Mouse (Mus musculus) erythroblast, embryonic 14.5 days (primary cell): Measurements from ENCODE around the gene Zfp94. TPM values are rescaled to one million over a fixed set of nuclear protein-coding genes. Genes with fewer than 3 reads are reported as not detected.

Experiments
- H3K27me3 ChIP-seq: 2 replicates; pipeline ENCODE4 v1.6.1; 2012; ENCODE audit warnings: inconsistent platforms; ENCODE audit not compliant: control insufficient read depth
- H3K36me3 ChIP-seq: 2 replicates; pipeline ENCODE4 v1.6.1; 2012; ENCODE audit warnings: mild to moderate bottlenecking, inconsistent platforms; ENCODE audit not compliant: control insufficient read depth
- H3K4me1 ChIP-seq: 2 replicates; pipeline ENCODE4 v1.6.1; 2012; ENCODE audit warnings: inconsistent platforms; ENCODE audit not compliant: control insufficient read depth
- H3K4me3 ChIP-seq: replicated peaks from 2 replicates; pipeline ENCODE3; 2012; ENCODE audit warnings: moderate library complexity, mild to moderate bottlenecking, inconsistent platforms
- H3K9me3 ChIP-seq: 2 replicates; pipeline ENCODE4 v1.6.1; 2012; ENCODE audit warnings: low read length, inconsistent platforms, mixed read lengths; ENCODE audit not compliant: control insufficient read depth
- GATA1 ChIP-seq: IDR thresholded peaks from 2 replicates; pipeline ENCODE4 v1.6.1; 2012; ENCODE audit warnings: low read length, inconsistent platforms, mixed read lengths
- TAL1 ChIP-seq: IDR thresholded peaks from 3 replicates; pipeline ENCODE4 v1.6.1; 2012; ENCODE audit warnings: low read length, inconsistent platforms, mixed read lengths
- polyA plus RNA-seq: library from polyadenylated mRNA; stranded (reverse); fragments of >175 nt; gene quantifications from 2 replicates; pipeline ENCODE4 v1.2.3, GENCODE M21; 2012

Gene Zfp94
- polyA plus RNA-seq = 0.07 TPM in 1 of 2 replicates, not detected in the other

- Histone ChIP-seq H3K4me1 (peaks cover 17% of the 10 kb centered on the region), H3K27me3 (no peaks in the 10 kb centered on the region; the same call in 1 of the 2 replicates), H3K36me3 (peaks cover 5% of the 10 kb centered on the region), H3K9me3 (no peaks in the 10 kb centered on the region), H3K4me3 (peak within 1 kb of the TSS; percentile 80)
- no peak for TF ChIP-seq GATA1
- no peak for TF ChIP-seq TAL1
These were observed at the start of gene Zfp94 for GRCm38 (mm10) chr7:24316567-24317092. TSS of gene Zfp94 (minus strand) at chr7:24316666.

- H3K4me1 ChIP-seq = peaks cover 77% of the 10 kb centered on the region
- peak overlapping the region; percentile 35 for H3K4me3 ChIP-seq
- peaks cover 5% of the 10 kb centered on the region for H3K9me3 ChIP-seq
- H3K27me3 ChIP-seq = peaks cover 15% of the 10 kb centered on the region
- TF ChIP-seq GATA1 = no peak
- TF ChIP-seq TAL1 = no peak
- peaks cover 16% of the 10 kb centered on the region for H3K36me3 ChIP-seq
These were observed 49.0 kb upstream of the Zfp94 start for GRCm38 (mm10) chr7:24365258-24366014.

- Histone ChIP-seq H3K36me3 (peaks cover 11% of the 10 kb centered on the region), H3K27me3 (peaks cover 15% of the 10 kb centered on the region), H3K4me1 (peaks cover 71% of the 10 kb centered on the region), H3K9me3 (peaks cover 5% of the 10 kb centered on the region), H3K4me3 (peak overlapping the region; percentile 35)
- TF ChIP-seq TAL1 = no peak
- no peak for TF ChIP-seq GATA1
These were observed 48.4 kb upstream of the Zfp94 start for GRCm38 (mm10) chr7:24364827-24365226.

- Histone ChIP-seq H3K36me3 (peaks cover 7% of the 10 kb centered on the region), H3K4me3 (no peak overlapping the region), H3K4me1 (peaks cover 55% of the 10 kb centered on the region), H3K27me3 (peaks cover 15% of the 10 kb centered on the region), H3K9me3 (peaks cover 5% of the 10 kb centered on the region)
- no peak for TF ChIP-seq TAL1
- TF ChIP-seq GATA1 = no peak
These were observed 46.8 kb upstream of the Zfp94 start for GRCm38 (mm10) chr7:24363228-24363627.

- Histone ChIP-seq H3K27me3 (peaks cover 15% of the 10 kb centered on the region), H3K9me3 (peaks cover 9% of the 10 kb centered on the region), H3K36me3 (peaks cover 4% of the 10 kb centered on the region; the same call in 1 of the 2 replicates), H3K4me1 (peaks cover 35% of the 10 kb centered on the region), H3K4me3 (no peak overlapping the region)
- no peak for TF ChIP-seq GATA1
These were observed 44.5 kb upstream of the Zfp94 start for GRCm38 (mm10) chr7:24361001-24361400.

- H3K36me3 ChIP-seq = no peaks in the 10 kb centered on the region
- H3K27me3 ChIP-seq = peaks cover 16% of the 10 kb centered on the region
- H3K9me3 ChIP-seq = peaks cover 9% of the 10 kb centered on the region
- peaks cover 19% of the 10 kb centered on the region for H3K4me1 ChIP-seq
- H3K4me3 ChIP-seq = no peak overlapping the region
- TF ChIP-seq GATA1 (no peak), TAL1 (no peak)
These were observed 42.8 kb upstream of the Zfp94 start for GRCm38 (mm10) chr7:24359269-24359668.

GRCm38 (mm10) chr7:24357899-24358298 lies 41.4 kb upstream of the Zfp94 start:
- no peaks in the 10 kb centered on the region for H3K36me3 ChIP-seq

GRCm38 (mm10) chr7:24356081-24356480 lies 39.6 kb upstream of the Zfp94 start:
- Histone ChIP-seq H3K4me1 (peaks cover 3% of the 10 kb centered on the region), H3K36me3 (no peaks in the 10 kb centered on the region), H3K4me3 (no peak overlapping the region), H3K27me3 (peaks cover 13% of the 10 kb centered on the region), H3K9me3 (peaks cover 8% of the 10 kb centered on the region)
- TF ChIP-seq GATA1 = no peak
- TF ChIP-seq TAL1 = no peak

More at GRCm38 (mm10) chr7:24357899-24358298, 41.4 kb upstream of the Zfp94 start:
- Histone ChIP-seq H3K4me3 (no peak overlapping the region), H3K27me3 (peaks cover 12% of the 10 kb centered on the region), H3K4me1 (peaks cover 6% of the 10 kb centered on the region), H3K9me3 (peaks cover 9% of the 10 kb centered on the region)
- no peak for TF ChIP-seq GATA1
- no peak for TF ChIP-seq TAL1

GRCm38 (mm10) chr7:24355646-24356045 lies 39.2 kb upstream of the Zfp94 start:
- Histone ChIP-seq H3K27me3 (peaks cover 12% of the 10 kb centered on the region), H3K36me3 (no peaks in the 10 kb centered on the region), H3K4me1 (peaks cover 3% of the 10 kb centered on the region), H3K9me3 (peaks cover 6% of the 10 kb centered on the region), H3K4me3 (no peak overlapping the region)
- TF ChIP-seq GATA1 (no peak), TAL1 (no peak)

GRCm38 (mm10) chr7:24348896-24349295 lies 32.4 kb upstream of the Zfp94 start, which contains the start of gene Lypd5:
TSS of gene Lypd5 (plus strand) at chr7:24349196.
- H3K27me3 ChIP-seq = peaks cover 9% of the 10 kb centered on the region
- TF ChIP-seq TAL1 (no peak), GATA1 (no peak)
- no peaks in the 10 kb centered on the region for H3K36me3 ChIP-seq
- no peaks in the 10 kb centered on the region for H3K4me1 ChIP-seq
- no peak within 1 kb of the TSS for H3K4me3 ChIP-seq
- H3K9me3 ChIP-seq = no peaks in the 10 kb centered on the region
